Mouse (Mus musculus) lung, postnatal 4 days (tissue): ENCODE results near the gene Prkd3.

Experiments used
- DNase-seq, 2 experiments: peaks; one replicate each; pipeline ENCODE4 v3.0.0; 2021

Gene Prkd3

DNA sequence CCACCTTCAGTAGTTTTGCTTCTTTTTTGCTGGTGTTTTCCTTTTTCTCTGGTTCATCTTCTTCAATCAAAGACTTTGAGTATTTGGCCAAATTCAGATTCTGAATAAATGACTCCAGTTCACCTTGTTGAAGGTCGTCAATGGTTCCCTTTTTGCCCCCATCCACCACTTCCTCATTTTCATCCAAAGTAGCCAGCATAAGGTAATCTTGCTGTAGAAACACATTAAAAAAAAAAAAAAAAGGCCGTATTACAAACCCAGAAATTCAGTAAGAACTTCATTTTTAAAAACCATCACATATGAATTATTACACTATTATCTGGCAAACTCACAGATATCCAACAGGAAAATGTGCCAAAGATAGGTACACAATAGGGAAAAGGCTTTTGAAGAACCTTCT lies 84.8 kb downstream of the Prkd3 start:
- no peak for DNase-seq

DNA sequence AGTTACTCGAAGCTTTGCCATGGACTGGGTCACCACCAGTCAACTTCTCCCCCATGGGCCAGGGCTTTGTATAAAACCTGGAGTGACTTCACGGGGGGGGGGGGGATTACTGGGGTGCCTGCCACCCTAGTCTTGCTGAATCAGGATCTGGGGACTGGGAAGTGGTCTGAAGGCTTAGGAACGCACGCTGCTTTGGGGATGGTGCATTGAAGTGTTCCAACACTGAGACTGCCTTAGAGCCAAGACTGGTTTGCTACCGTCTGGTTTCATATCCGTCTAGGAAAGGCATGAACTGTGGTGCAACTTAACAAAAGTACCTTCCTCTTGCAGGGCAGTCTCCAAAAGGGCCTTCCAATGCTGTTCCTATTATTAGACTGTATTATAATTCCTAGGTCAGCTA lies 102.9 kb downstream of the Prkd3 start:
- DNase-seq = no peak

DNA sequence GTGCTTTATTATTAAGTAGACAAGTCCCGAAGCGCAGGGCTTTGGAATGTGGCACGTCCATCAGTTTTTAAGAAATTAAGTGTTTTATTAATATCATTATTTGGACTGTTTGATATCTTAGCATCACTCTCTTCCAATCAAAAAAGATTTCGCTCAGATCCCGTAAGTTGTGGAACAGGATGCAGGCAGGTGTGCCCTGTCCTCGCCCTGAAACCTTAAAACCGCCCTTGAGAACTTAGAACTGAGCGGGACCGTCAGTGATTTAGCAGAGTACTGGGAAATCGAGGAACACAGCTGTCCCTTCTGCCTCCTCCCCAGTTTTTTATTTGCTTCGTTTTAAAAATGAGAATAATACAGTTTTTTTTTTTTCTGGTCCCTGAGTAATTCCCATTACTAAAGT lies 103.7 kb downstream of the Prkd3 start:
- no peak for DNase-seq

DNA sequence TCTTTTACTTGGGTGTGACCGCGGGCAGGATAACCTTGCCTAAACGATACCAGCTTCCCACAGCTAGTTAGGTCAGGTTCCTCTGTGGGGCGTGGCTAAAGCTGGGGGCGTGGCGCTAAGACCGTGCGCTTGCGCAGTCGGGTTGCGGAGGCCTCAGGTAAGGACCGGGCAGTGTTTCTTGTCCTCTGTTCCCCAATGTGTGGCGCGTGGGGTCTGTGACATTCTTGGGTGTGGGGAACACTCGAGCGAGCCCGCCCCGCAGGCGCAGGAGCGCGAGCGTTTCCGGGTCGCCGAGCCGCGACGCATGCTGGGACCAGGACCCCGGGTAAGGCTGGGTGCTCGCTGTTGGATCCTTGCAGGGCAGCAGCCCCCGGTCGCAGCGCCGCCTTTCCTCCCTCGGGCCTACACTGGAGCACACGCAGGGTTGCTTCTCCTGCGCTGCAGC lies 104.2 kb downstream of the Prkd3 start, which contains the start of gene Cebpzos:
Cebpzos (plus strand) TSS at position 132 of the 445 bp plus-strand sequence.
- peak; percentile 89 to 92 for DNase-seq

DNA sequence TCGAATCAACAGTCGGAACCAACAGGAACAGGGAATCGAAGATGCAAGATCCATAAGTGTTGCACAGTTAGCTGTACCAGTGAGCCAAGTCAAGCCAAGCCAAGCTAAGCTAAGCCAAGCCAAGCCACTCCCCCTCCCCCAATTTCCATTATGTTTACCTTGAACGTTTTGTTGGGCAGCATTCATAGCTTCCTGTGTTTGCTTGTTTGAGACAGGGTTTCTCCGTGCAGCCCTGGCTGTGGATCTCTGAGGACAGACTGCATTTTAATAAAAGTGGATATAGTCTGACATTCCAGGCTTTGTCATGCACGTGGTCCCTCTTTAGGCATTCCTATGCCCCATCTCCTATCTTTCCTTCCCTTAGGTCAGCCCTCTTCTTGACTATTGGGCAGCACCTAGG lies 104.8 kb downstream of the Prkd3 start:
- DNase-seq = no peak

DNA sequence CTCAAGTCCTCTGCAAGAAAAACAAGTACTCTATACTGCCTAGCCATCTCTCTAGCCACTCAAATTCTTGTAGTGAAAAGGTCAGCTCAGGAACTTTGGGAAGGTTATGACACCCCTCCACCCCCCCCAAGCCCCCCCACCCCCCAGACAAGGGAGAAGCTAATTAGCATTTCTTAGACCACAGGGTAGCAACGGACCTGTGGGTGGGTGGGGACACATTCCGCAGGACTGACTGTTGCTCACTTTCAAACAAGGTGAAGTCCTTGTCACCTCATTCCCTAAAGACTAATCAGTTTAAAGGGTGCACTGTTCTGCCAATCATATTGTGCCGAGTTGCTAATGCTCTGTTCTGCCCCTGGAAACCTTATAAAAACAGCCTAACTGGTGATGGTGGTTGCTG lies 106.7 kb downstream of the Prkd3 start:
- no peak for DNase-seq

DNA sequence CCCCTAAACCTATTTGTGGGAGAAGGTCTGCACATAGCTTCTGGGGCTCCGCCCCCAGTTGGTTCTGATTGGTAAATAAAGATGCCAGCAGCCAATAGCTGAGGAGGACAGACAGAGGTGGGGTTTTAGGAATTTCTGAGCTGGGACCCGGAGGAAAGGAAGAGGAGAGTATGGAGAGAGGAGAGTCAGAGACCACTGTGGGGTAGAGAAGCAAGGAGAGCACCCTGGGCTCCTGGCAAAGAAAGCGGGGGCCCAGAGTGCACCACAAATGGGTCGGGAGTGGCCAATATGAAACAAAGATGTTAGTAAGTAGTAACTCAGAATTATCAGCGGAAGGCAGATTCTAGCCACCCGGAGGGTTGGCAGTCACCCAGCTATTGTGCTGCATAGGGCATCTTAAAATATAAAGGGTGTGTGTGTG lies 107.7 kb downstream of the Prkd3 start:
- DNase-seq = peak; percentile 26 to 38

DNA sequence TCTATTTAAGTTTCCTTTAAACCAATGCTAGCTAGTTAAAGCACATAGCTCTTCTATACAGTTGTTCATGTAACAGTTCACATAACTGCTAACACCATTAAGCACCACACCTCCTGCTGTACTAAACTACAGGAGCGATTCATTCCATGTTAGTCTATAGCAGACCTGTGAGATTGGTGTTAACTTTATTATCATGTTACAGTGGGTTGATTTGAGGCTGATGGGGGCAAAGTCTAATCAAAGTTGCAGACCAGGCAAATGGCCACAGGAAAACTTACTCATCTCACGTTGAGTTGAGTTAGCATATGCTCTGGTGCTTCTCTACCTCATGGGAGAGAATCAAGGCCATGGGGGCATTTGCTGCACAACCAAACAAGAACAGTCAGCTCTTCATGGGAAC lies 111.2 kb downstream of the Prkd3 start:
- no peak for DNase-seq

DNA sequence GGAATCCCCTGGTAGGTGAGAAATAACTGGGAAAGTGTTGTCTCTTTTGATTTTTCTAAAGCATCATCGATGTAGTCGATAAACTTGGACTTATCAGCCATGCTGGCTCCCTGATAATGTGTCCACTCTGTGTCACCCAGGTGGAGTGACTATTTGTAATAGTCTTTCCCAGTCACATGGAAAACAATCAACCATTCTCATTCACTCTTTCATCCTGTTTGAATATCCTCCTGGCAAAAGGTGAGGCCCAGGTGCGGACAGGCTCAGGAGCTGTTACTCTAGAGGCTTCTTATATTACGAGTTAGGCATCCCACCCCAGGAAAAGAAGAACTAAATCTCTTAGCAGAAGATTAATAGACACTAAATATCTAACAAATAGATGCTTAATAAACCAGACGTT lies 113.7 kb downstream of the Prkd3 start, which contains the start of gene Sult6b1:
Sult6b1 (minus strand) TSS at position 101 of the 400 bp plus-strand sequence.
- no peak for DNase-seq

DNA sequence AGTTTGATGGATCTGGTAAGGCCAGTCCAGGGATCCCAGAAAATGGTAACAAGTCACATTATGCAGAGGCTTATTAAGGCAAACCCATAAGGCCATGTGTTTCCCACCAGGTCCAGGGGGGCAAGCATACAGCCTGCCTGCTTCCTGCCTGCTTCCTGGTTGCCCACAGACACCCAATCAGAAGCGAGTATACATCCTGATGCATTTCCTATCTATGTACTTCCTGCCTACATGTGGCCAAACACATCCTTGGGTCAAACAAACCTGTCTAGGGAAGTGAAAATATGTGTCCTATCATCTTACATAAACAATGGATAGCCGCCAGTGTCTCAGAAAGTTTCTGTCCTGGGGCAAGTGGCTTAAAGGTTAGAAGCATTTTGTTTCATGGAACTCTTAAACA lies 117.5 kb downstream of the Prkd3 start:
- no peak for DNase-seq
